ENCODE assay signal across 8 mouse cellular contexts in genomic region chr1:164458621-164459051, GRCm38 (mm10). TPM values are rescaled to one million over a fixed set of nuclear protein-coding genes. Genes with fewer than 3 reads are reported as not detected.
DNase-seq lines count a peak whose midpoint lies in the region; ATAC-seq and TF ChIP-seq lines count a peak whose summit lies in the region.

No protein-coding gene starts in this region.

- peak overlapping the region; percentile 72 for H3K4me2 ChIP-seq in intestine, postnatal 0 days (replicated peaks; ENCODE audit: low read depth)
- H3K4me2 ChIP-seq in liver, embryonic 16.5 days (ENCODE audit: low read depth, low read length): peak overlapping the region; percentile 58
- peak overlapping the region; percentile 88 for H3K4me2 ChIP-seq in neural tube, embryonic 12.5 days (replicated peaks)

- 0 out of 2 replicates have a peak, but pooled peaks cover 6% of the 10 kb centered on the region for H3K36me3 ChIP-seq in intestine, postnatal 0 days (ENCODE audit: control insufficient read depth, insufficient read depth)
- no peaks in the 10 kb centered on the region for H3K36me3 ChIP-seq in liver, embryonic 16.5 days (ENCODE audit: control insufficient read depth, insufficient read depth)
- H3K36me3 ChIP-seq in neural tube, embryonic 12.5 days: no peaks in the 10 kb centered on the region

- H3K9ac ChIP-seq in intestine, postnatal 0 days (ENCODE audit: low read depth, low read length): peak overlapping the region; percentile 96
- peak overlapping the region; percentile 43 for H3K9ac ChIP-seq in liver, embryonic 16.5 days (ENCODE audit: low read depth, low read length)
- peak overlapping the region; percentile 78 for H3K9ac ChIP-seq in neural tube, embryonic 12.5 days

- peak overlapping the region; percentile 79 for H3K27ac ChIP-seq in cerebellum, adult 2 months (ENCODE audit: insufficient read depth, low read length)
- H3K27ac ChIP-seq in intestine, postnatal 0 days (ENCODE audit: low read depth, low read length): peak overlapping the region; percentile 93
- H3K27ac ChIP-seq in liver, embryonic 16.5 days (ENCODE audit: low read length): peak overlapping the region; percentile 76
- peak overlapping the region; percentile 87 for H3K27ac ChIP-seq in neural tube, embryonic 12.5 days

- no peaks in the 10 kb centered on the region for H3K27me3 ChIP-seq in cerebellum, adult 2 months (ENCODE audit: control insufficient read depth, insufficient read depth, low read length)
- H3K27me3 ChIP-seq in intestine, postnatal 0 days (replicated peaks; ENCODE audit: control insufficient read depth, insufficient read depth, low read length): no peaks in the 10 kb centered on the region
- peaks cover 46% of the 10 kb centered on the region for H3K27me3 ChIP-seq in liver, embryonic 16.5 days (ENCODE audit: control insufficient read depth, insufficient read depth, low read depth, low read length)
- peaks cover 2% of the 10 kb centered on the region; the same call in 1 of the 2 replicates for H3K27me3 ChIP-seq in neural tube, embryonic 12.5 days (replicated peaks)

- TF ChIP-seq POLR2A in cerebellum, adult 2 months (IDR thresholded peaks at IDR 0.05; ENCODE audit: borderline replicate concordance, insufficient read depth, low read length): no peak

- peaks cover 12% of the 10 kb centered on the region; the same call in 1 of the 2 replicates for H3K4me1 ChIP-seq in cerebellum, adult 2 months (ENCODE audit: control insufficient read depth, insufficient read depth, low read length)
- H3K4me1 ChIP-seq in intestine, postnatal 0 days (replicated peaks; ENCODE audit: control insufficient read depth, insufficient read depth, low read length): peaks cover 11% of the 10 kb centered on the region
- no peaks in the 10 kb centered on the region; the same call in 1 of the 2 replicates for H3K4me1 ChIP-seq in liver, embryonic 16.5 days (ENCODE audit: control insufficient read depth, low read depth, low read length)
- peaks cover 42% of the 10 kb centered on the region for H3K4me1 ChIP-seq in neural tube, embryonic 12.5 days

- DNase-seq in cerebellum, adult 2 months: peak in 1 of 2 experiments; percentile 74
- no peak for DNase-seq in cerebellum, adult 11 months
- DNase-seq in adrenal gland, postnatal 36 days: peak; percentile 54 to 66
- no peak for DNase-seq in layer of hippocampus, adult 11-12 months (ENCODE audit: low spot score)

- no peaks in the 10 kb centered on the region for H3K9me3 ChIP-seq in intestine, postnatal 0 days (ENCODE audit: control insufficient read depth)
- no peaks in the 10 kb centered on the region for H3K9me3 ChIP-seq in liver, embryonic 16.5 days (replicated peaks; ENCODE audit: control insufficient read depth, low read length)
- no peaks in the 10 kb centered on the region for H3K9me3 ChIP-seq in neural tube, embryonic 12.5 days

- ATAC-seq in granulocyte monocyte progenitor cell, adult 5-6 weeks (replicated peaks; ENCODE audit: poor library complexity, severe bottlenecking): peak; percentile 59
- ATAC-seq in intestine, postnatal 0 days: peak; percentile 78
- peak; percentile 78 for ATAC-seq in liver, embryonic 16.5 days (ENCODE audit: low read depth)
- no peak; the same call in 1 of the 2 replicates for ATAC-seq in neural tube, embryonic 12.5 days (ENCODE audit: low FRiP score, low read depth)

- 3% methylated on average over 22 of the region's 22 CpGs for WGBS in cerebellum, adult 2 months
- WGBS in intestine, postnatal 0 days: 2% methylated on average over 22 of the region's 22 CpGs
- 1% methylated on average over 22 of the region's 22 CpGs for WGBS in liver, embryonic 16.5 days (ENCODE audit: insufficient replicate concordance)
- WGBS in neural tube, embryonic 12.5 days: 3% methylated on average over 22 of the region's 22 CpGs

- H3K4me3 ChIP-seq in cerebellum, adult 2 months (replicated peaks; ENCODE audit: insufficient read depth, low read depth, low read length): peak overlapping the region; percentile 82
- H3K4me3 ChIP-seq in intestine, postnatal 0 days (ENCODE audit: low read depth, low read length): peak overlapping the region; percentile 85
- peak overlapping the region; percentile 58 for H3K4me3 ChIP-seq in liver, embryonic 16.5 days (ENCODE audit: low read depth, low read length)
- peak overlapping the region; percentile 67 for H3K4me3 ChIP-seq in neural tube, embryonic 12.5 days

- TF ChIP-seq CTCF in cerebellum, adult 2 months (IDR thresholded peaks at IDR 0.05; ENCODE audit: borderline replicate concordance, insufficient read depth, low read depth, low read length): no peak
- TF ChIP-seq CTCF in intestine, postnatal 0 days (IDR thresholded peaks at IDR 0.05; ENCODE audit: low read depth): no peak; the same call in 1 of the 2 replicates

RNA-seq across cellular contexts. Expression of gene Atp1b1, which starts 0.5 kb away (rescaled TPM):
- 1,554 and 1,580 TPM in 2 replicates for polyA plus RNA-seq in cerebellum, adult 2 months (2012; rRNA removed)
- 10 to 100 TPM; 47.1 to 67.0 TPM for total RNA-seq in adrenal gland, postnatal 36 days (2021)
- total RNA-seq in granulocyte monocyte progenitor cell, adult 5-6 weeks (2014; fragmentation: Nextera tagmentation): 7.5 and 8.7 TPM in 2 replicates
- total RNA-seq in granulocyte monocyte progenitor cell, adult 5-6 weeks (2017): 5.6 and 8.1 TPM in 2 replicates
- 227 and 233 TPM in 2 replicates for polyA plus RNA-seq in intestine, postnatal 0 days (2015; fragmentation: Nextera tagmentation; extraction: Ambion mirVana)
- polyA plus RNA-seq in liver, embryonic 16.5 days (2015; fragmentation: Nextera tagmentation; extraction: Ambion mirVana): 17.7 and 20.3 TPM in 2 replicates
- polyA plus RNA-seq in neural tube, embryonic 12.5 days (2016; fragmentation: Nextera tagmentation; extraction: Ambion mirVana): 64.1 and 64.8 TPM in 2 replicates

Comparison
In these comparisons a context has a peak if more than half of its experiments do, and no peak if none do; other contexts are left out.
1. DNase-seq: peak in adrenal gland, postnatal 36 days (2 of 2); none in cerebellum, adult 11 months (single experiment) and layer of hippocampus, adult 11-12 months (single experiment).
2. H3K9ac ChIP-seq: peak in every context shown above with its lines; median percentile 96 in intestine, postnatal 0 days; 78 in neural tube, embryonic 12.5 days; 43 in liver, embryonic 16.5 days.
3. Peak in every context shown above with its lines, with median percentiles within 50 percentile points of each other: H3K27ac ChIP-seq, H3K4me3 ChIP-seq and H3K4me2 ChIP-seq.